Mouse (Mus musculus): Measurements from ENCODE around the gene Gabrb2. TPM values are rescaled to one million over a fixed set of nuclear protein-coding genes. Genes with fewer than 3 reads are reported as not detected.

Gene Gabrb2
- not detected for polyA plus RNA-seq (2014; fragmentation: Illumina TruSeq; extraction: RNeasy Lipid Tissue Mini Kit (QIAGEN cat#74804); ENCODE audit: insufficient read depth, low read depth, low replicate concordance)

GRCm38 (mm10) chr11:42418996-42419782, at the start of gene Gabrb2:
TSS of gene Gabrb2 (plus strand) at chr11:42419757.

Other genes starting within 250 kb of the Gabrb2 start
- gene Gabra1, start 236.8 kb upstream of the Gabrb2 start, polyA plus RNA-seq (2014; fragmentation: Illumina TruSeq; extraction: RNeasy Lipid Tissue Mini Kit (QIAGEN cat#74804); ENCODE audit: insufficient read depth, low read depth, low replicate concordance), result not detected
- not detected for gene Gabra6, start 98.7 kb upstream of the Gabrb2 start, polyA plus RNA-seq (2014; fragmentation: Illumina TruSeq; extraction: RNeasy Lipid Tissue Mini Kit (QIAGEN cat#74804); ENCODE audit: insufficient read depth, low read depth, low replicate concordance)